Mouse (Mus musculus) ovary, adult 18-20 months (tissue): ENCODE data around the gene Plek2.
"Not testable (repeated sequence)": the region's sequence is repeated elsewhere in the genome, so short reads cannot be mapped to it uniquely, and the experiment has no call there.

Experiments used
- DNase-seq: peaks from one replicate; pipeline ENCODE4 v3.0.0; 2022; ENCODE audit warnings: low spot score, mixed read lengths

Gene Plek2

GRCm38 (mm10) chr12:78906707-78907162 lies at the start of gene Plek2:
Gene Plek2 (minus strand): TSS chr12:78906964.
- DNase-seq: peak; percentile 54

DNA sequence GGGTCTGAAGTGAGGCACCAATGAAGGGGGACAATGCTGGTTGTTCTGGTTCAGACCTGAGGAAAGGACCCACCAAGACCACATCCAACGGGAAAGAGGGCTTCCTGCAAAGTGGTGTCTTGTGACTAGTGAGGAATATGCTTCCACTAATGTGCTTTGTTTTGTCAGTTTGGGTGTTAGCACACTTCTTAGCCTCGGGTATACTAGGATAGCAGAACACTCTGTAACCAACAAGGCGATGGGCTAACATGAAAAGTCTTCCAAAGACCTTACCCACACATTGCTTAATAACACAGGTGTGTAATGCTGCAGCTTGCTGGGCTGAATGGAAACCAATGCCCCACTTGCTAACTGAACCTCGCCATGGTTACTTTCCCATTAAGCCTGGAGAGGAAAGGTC lies 49.6 kb upstream of the Plek2 start:
- DNase-seq: no peak

GRCm38 (mm10) chr12:78952484-78952883 lies 45.7 kb upstream of the Plek2 start:
- no peak for DNase-seq

- no peak for DNase-seq
Observed at GRCm38 (mm10) chr12:78952053-78952452, 45.3 kb upstream of the Plek2 start.

- DNase-seq: no peak
Observed at GRCm38 (mm10) chr12:78947661-78948060, 40.9 kb upstream of the Plek2 start.

- no peak for DNase-seq
Observed at GRCm38 (mm10) chr12:78947161-78947560, 40.4 kb upstream of the Plek2 start.

- DNase-seq: no peak
Observed at GRCm38 (mm10) chr12:78942931-78943330, 36.2 kb upstream of the Plek2 start.

DNA sequence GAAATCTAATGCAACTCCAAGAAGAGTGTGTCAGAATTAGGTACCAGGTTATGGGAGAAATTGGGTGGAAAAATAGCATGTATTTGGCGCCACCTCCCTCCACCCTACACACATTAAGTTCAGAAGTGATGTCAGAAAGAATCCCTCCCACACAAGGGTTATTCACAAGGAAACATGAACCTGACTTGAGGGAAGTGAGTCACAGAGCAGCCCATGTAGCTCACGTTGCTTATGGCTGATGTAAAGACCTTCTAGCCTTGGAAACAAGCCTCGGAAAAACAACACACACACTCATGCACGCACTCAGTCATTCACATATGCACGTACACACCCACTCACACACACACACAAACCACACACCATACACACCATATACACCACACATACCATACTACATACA lies 33.3 kb upstream of the Plek2 start:
- DNase-seq: no peak

DNA sequence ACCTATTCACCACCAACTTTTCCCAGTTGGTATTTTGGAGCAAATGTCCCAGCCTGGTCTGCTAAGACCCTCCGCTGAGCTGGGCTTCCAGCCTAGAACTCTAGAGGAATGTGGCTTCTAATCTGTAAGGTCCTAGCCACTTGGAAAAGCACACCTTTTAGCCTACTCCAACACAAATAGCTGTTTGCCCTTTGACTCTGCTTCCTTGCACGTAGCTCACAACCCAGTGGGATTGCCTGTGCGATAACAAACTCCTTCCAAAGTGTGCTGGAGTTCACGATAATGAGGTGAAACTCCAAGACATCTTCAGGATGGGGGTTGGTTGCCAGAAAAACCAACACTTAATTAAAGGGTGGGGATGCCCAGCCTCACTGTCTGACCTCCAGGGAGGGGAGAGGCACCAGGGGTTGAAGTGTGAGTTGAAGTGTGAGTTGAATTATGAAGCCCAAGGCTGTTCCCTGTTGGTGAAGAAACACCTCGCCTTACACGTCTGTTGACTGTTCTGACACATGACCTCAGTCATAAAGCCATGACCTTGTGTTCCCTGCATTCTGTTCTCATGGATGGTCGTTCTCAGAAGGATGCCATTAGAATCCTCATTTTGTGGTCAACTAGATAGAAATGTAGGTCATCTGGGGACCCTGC lies 32.8 kb upstream of the Plek2 start:
- DNase-seq: no peak

DNA sequence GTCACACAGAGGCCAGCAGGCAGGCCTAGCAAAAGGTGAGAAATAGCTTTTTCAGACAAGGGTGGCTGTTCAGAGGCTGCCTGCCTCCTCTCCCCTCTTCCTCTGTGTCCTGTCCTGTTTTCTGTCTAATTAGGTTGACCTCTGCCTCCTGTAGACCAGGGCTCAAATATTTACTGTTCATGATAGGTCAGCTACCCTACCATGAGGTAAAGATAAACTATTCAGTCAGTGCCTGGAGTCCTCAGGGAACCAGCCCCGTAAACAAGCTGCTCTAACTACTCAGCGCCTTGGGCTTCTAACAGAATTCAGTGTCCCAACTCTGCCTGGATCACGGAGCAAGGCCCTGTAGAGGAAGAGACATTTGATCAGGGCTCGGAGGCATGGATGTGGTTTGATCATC lies 29.7 kb upstream of the Plek2 start:
- no peak for DNase-seq

GRCm38 (mm10) chr12:78929900-78930299 lies 23.1 kb upstream of the Plek2 start:
- DNase-seq: no peak

GRCm38 (mm10) chr12:78927287-78927686 lies 20.5 kb upstream of the Plek2 start:
- DNase-seq: no peak

GRCm38 (mm10) chr12:78923539-78924189 lies 16.9 kb upstream of the Plek2 start:
- DNase-seq: no peak

GRCm38 (mm10) chr12:78922977-78923376 lies 16.2 kb upstream of the Plek2 start:
- not testable (repeated sequence) for DNase-seq

GRCm38 (mm10) chr12:78922058-78922457 lies 15.3 kb upstream of the Plek2 start:
- DNase-seq: no peak

- DNase-seq: no peak
Observed at GRCm38 (mm10) chr12:78921421-78921820, 14.7 kb upstream of the Plek2 start.

DNA sequence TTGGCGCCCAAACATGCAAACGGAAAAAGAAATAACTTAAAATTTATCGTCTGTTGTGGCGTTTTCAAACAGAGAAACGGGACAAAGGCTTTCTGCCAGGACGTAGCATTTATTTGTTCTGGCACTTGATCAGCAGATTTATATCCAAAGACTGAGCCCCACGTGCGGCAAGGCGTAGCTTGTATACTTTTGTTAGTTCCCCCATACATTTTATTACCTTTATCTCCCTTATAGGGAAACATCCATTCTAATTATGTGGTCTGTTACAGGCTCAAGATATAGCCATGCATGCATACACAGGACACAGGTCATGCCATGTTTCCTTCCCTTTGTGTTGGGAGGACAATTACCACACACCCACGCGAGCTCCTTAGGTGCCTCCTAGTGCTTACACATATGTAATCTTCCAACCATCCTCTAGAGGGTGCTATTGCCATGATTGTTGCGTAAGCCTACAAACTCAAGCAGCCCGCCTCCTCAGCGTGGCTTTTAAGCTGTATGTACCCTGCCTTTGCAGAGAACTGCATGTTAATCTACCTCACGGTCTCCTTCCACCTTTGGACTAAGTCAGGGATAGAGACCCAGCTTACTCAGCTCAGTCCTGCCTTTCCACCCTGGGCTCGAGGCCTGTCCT lies 12.4 kb upstream of the Plek2 start:
- peak; percentile 25 for DNase-seq

DNA sequence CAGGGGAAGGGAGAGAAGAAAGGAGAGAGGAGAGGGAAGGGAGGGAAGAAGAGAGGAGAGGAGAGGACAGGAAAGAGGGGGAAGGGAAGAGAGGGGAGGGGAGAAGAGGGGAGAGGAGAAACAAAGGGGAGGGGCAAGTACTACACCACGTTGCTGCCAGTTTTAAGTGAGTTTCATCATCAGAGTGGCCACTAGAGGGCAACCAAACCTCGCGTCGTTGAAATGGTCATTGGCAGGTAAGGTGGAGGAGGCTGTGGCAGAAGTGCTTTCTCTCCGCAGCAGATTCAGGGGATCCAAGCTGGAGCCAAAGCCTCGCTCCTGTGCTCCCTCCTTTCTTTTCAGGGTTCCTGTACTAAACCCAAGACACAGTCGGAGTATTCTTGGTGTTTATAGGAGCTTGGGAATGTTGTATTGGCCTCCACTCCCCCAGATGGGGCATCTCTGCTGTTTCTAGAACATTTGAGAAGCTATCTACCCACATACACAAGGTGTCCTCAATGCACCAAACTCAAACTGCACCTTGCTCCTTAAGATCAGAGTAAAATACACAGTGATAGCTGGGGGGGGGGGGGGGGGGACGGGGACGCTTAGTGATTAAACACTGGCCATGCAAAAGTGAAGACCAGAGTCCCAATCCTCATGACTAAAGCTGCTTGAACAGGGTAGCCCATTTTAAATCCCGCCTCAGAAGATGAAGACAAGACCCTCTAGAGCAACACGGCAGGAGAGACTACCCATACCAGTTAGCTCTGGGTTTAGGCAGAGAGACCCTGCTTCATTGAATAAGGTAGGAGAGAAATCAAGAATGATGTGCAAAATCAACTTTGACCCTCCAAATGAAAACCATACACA lies 11.7 kb upstream of the Plek2 start:
- DNase-seq: peak; percentile 60

DNA sequence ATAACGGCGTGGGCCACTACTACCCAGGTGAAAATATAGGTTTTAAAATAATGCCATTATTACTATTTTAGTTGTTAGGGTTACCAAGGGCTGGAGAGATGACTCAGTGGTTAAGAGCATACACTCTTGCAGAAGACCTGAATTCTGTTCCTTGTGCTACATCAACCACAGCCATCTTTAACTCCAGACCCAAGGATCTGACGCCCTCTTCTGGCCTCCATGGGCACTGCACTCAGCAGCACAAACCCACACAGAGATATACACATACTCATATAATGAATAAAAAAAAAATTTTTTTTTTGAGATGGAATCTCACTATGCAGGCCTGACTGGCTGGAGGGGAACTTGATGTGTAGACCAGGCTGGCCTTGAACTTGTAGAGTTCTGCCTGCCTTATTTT lies 9.5 kb upstream of the Plek2 start:
- no peak for DNase-seq

DNA sequence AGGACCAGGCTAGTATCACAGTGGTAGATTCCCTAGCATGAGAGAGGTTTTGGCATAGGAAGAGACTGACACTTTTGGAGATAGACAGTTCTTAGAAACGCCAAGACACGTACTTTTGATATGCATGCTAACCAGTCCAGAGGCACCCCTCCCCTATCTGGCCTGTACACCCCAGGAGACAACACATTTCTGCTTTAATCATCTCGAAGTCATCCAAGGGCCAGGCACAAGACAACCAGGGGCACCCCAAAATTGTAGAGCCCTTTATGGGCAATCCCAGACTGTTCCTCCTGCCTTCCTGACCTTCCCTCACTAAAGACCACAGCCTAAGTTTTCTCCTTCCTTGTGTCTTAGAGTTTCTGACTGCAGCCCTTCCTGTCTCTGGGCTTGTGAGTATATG lies 8.8 kb upstream of the Plek2 start:
- no peak for DNase-seq

- no peak for DNase-seq
Observed at GRCm38 (mm10) chr12:78914458-78914857, 7.7 kb upstream of the Plek2 start.

GRCm38 (mm10) chr12:78911707-78912417 lies 5.1 kb upstream of the Plek2 start:
- DNase-seq: no peak
